Mouse (Mus musculus) olfactory bulb, adult 2 months (tissue): ENCODE measurements at regions not wholly inside any gene's neighbourhood (a gene's known extent, or its start where the extent isn't known, plus 50 kb on each side); places are given as distances from the start of the nearest gene placed in this dataset.

Source experiments
- CTCF ChIP-seq: fragments of 200-500 bp; IDR thresholded peaks from 2 replicates; pipeline ENCODE4 v1.5.1; 2012; ENCODE audit warnings: low read depth, mild to moderate bottlenecking, low read length, moderate library complexity; ENCODE audit not compliant: insufficient read depth
- POLR2A ChIP-seq: fragments of 200-500 bp; IDR thresholded peaks from 2 replicates; pipeline ENCODE4 v1.6.1; 2012; ENCODE audit warnings: mild to moderate bottlenecking, low read depth, low read length, moderate library complexity; ENCODE audit not compliant: insufficient read depth

GRCm38 (mm10) chr1:77567657-77568056, 52.8 kb upstream of the Epha4 start:
- TF ChIP-seq POLR2A (no peak), CTCF (no peak)
